Mouse (Mus musculus) lung, adult 18-20 months (tissue): Measurements from ENCODE around the gene Fhl5.
"Not testable (repeated sequence)": the region's sequence is repeated elsewhere in the genome, so short reads cannot be mapped to it uniquely, and the experiment has no call there.

Source experiments
- DNase-seq, 2 experiments: peaks; one replicate each; pipeline ENCODE4 v3.0.0; 2022; ENCODE audit warnings: mixed read lengths in 2 of 2

Gene Fhl5

DNA sequence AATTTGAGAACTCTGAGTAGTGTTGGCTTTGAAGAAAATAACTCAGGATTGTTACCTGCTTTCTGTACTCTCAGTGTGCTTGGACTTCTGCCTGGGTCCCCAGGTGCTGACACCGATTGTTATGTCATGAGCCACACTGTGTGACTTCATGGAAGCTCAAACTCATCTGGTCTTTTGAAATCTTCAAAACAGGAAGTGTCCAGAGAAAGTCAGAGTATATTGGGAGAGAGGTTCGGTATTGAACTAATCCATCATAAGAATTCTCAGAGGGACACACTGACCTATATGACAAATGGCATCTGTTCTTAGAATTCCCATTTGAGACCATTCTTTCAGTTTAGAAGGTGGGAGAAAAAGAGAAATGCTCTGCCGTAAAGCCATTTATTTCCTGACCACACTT is at the start of gene Fhl5:
Gene Fhl5 (minus strand): TSS at position 101 of the 400 bp plus-strand sequence.
- DNase-seq = no peak

DNA sequence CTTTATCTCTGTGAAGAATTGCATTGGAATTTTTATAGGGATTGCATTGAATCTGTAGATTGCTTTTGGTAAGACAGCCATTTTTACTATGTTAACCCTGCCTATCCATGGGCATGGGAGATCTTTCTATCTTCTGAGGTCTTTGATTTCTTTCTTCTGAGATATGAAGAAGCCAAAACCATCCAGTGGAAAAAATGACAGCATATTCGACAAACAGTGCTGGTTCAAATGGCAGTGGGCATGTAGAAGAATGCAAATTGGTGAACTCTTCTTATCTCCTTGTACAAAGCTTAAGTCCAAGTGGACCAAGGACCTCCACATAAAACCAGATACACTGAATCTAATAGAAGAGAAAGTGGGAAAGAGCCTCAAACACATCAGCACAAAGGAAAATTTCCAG is 42.3 kb upstream of the Fhl5 start:
- not testable (repeated sequence) for DNase-seq

DNA sequence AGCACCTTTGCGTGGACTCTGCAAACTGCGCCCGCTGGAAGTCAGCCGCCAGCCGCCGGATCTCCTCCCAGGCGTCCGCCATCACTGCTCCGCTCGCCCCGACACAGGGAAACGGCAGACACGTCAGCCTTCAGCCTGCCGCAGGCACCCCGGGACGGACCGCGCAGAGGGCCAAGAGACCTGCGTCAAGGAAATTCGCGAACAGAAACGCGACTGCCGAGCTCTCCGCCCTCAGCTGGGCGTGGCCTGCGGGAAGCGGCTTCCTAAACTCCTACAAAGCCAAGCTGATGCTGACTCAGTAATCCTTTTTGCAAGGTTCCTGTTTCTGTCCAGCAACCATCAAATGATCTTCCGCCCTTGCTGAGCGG is 39.0 kb upstream of the Fhl5 start, which contains the start of gene Ufl1:
Gene Ufl1 (minus strand): TSS at position 151 of the 368 bp plus-strand sequence.
- DNase-seq = peak; percentile 97

DNA sequence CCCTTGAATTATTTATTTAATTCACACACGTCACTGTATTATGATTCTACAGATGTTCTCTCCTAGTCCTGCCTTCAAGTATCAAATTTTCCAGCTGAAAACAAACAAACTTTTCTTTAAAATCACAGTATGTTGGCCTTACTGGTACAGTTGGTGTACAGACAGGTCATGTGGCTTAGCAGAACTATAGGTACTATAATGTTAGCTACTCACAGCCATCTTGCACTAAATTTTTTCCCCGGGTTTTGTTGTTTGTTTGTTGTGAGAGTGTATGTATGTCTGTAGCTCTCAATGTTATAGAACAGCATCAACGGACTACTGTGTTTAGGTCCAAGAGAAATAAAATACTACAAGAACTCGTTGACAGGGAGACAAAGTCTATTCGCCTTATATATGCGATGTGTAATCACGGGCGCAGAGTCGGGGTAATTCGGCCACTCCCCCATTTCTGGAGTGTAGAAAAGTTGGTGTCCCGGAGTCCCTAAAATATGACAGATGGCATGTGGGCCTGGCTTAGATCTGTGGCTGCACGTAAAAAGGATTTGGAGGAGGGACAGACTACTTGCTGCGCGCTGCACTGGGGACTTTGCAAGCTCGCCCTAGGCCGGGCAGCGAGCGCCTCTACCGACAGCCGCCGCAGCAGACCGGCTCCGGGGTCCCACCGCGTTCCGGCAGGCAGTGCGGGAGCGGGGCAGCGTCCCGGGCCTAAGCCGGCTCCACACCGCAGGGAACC is 38.4 kb upstream of the Fhl5 start:
- DNase-seq = no peak

DNA sequence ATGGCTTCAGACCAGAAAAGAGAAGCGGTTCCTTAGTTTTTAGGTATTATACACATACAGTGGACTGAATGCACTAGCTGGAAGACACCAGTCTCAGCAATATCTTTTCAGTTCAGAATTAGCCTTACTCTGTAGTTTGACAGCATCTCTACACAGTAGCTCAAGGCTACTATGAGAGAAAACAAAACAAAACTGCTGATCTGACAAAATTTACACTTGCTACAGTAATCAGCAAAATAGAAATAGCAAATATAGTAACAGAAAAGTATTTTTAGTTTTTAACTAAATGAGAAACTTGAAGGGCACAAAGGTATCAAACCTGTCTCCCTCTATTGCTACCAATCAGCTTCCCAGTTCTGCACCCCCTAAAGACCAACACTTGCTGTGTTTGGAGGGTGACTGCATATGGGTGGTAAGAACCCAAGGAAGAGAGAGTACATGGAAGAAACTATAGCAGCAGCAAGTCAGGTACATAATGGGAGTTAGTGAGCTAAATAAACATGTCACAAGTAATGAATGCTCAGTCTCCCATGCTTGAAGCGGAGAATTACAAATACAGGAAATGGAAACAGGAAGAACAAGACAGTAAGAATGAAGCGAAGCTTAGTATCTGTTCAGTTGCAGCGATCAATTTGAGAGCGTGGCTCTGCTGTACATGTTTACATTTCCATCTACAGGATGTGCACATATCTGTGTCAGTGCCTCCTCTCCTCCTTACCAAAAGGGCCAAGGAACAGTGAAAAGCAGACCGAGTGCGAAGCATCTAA is 30.4 kb upstream of the Fhl5 start:
- no peak for DNase-seq

DNA sequence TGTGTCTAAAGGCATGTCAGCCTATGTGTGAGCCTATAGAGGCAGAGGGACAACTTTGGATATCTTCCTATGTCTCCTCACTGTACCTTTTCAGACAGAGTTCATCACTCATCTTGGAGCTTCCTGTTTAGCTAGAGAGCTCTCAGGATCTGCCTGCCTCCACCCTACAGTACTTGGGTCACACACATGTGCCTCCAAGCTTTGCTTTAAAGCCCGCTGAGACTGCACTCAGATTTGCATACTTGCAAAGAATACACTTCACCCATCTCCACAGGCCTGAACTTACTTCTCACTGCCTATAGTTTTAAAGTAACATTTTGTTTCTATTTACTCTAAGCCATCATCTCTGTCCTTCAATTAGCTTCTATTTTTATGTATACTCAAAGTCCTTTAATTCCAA is 29.2 kb upstream of the Fhl5 start:
- DNase-seq = no peak

DNA sequence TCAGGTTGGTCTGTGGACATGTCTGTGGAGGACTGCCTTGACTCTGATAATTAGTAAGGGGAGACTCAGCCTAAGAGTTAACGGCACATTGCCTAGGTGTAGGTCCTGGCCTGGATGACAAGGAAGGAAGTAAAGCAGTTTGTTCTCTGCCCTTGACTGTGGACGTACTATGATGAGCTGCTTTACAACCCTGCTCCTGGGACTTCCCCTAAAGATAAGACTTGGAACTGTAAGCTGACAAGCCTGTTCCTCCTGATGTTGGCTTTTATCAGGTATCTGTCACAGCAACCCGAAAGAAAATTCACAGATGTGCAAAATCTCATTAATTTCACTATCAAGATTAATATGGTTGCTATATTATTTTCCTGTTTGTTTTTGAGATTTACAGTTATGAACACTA is 24.5 kb upstream of the Fhl5 start:
- no peak for DNase-seq

DNA sequence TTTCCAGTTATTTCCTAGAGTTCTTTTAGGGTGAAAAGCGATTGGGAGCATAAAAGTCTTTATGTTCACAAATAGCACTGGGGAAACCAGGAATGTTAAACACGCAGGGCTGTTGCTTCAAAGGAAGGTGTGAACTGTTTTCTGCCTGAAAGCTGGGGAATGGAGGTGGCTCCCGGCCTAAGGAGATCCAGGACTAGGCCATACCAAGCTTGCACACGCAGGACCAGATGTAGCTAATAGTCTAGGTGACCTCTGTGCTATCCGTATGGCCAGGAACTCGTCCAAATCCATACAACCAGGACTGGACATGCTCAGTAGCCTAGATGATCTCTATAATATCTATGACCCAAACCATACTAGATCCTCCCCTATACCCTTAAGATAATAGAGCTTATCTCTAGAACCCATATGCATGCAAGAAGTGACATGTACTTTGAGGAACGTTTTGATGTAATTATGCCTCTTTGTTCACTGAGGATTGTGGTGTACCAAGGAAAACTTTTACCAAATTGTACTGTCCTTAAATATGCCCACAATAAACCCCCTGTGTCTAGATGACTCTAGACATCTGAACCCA is 15.2 kb upstream of the Fhl5 start:
- DNase-seq = no peak

DNA sequence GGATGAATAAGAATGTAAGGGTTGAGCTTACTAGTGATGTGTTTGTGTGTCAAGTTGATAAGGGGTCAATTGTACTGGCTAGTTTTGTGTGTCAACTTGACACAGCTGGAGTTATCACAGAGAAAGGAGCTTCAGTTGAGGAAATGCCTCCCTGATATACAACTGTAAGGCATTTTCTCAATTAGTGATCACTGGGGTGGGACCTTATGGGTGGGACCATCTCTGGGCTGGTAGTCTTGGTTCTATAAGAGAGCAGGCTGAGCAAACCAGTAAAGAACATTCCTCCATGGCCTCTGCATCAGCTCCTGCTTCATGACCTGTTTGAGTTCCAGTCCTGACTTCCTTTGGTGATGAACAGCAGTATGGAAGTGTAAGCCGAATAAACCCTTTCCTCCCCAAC is 7.0 kb downstream of the Fhl5 start:
- DNase-seq = not testable (repeated sequence)

DNA sequence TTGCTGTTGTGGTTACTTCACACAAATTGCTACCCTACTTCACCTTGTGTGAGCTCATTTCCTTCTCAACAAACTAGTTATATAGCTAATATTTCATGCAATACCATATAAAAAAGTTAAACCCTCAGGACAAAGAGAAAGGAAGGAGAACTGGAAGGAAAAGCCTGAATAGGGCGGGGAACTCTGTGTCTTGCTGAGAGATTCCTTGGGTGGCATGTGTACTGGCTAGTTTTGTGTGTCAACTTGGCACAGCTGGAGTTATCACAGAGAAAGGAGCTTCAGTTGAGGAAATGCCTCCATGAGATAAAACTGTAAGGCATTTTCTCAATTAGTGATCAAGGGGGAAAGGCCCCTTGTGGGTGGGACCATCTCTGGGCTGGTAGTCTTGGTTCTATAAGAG is 8.9 kb downstream of the Fhl5 start:
- DNase-seq = not testable (repeated sequence)

DNA sequence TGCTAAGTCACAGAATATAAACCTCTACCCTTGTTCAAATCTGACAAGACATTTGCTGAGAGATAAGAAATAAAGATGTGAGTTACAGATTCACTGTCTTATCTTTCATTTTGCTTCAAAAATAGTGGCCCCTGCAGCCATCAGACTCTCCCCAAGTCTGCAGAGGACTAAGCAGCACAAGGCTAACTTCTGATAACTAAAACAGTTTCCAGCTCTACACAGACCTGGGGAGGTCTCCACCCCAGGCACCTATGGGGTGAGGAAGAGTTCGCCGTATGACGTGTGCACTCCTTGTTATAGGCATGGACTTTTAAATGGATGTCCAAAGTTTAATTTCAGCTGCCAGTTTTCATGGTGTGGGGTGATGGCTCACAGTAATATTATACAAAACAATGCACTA is 10.1 kb downstream of the Fhl5 start:
- DNase-seq = no peak

DNA sequence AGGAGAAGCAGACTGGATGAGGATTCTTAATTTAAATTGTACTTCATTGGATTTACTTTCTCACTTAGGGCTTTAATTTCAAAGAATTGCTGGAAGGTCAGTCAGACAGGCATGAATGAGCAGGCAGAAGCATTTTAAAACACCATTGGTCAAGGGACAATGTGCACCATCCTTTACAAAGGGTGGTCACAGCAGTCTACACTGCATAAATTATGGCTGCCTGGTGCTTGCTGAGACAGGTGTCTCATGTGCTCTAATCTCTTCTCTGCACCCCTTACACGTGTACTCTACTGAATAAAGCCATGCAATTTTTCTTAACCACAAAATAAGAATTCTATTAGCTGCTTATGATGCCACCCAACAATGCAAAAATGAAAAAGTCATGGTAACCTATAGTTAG is 15.1 kb downstream of the Fhl5 start:
- no peak for DNase-seq

DNA sequence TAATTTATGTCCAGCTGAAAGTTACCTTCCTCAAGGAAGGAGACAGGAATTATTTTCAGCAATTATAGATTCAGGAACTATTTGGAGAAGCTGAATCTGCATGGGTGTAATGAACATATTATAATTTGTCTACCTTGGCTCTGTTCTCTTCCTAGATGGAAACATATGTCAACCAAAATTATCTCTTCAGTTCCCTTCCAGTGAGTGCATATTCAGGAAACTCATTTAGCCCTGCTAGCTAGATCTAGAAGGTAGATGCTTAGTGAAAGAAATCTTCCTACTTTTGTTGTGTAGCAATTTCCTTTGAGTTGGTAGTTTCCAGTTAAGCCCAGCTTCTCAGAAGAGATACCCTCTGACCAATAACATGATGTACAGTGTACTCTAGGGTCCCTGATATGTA is 20.7 kb downstream of the Fhl5 start:
- no peak for DNase-seq

DNA sequence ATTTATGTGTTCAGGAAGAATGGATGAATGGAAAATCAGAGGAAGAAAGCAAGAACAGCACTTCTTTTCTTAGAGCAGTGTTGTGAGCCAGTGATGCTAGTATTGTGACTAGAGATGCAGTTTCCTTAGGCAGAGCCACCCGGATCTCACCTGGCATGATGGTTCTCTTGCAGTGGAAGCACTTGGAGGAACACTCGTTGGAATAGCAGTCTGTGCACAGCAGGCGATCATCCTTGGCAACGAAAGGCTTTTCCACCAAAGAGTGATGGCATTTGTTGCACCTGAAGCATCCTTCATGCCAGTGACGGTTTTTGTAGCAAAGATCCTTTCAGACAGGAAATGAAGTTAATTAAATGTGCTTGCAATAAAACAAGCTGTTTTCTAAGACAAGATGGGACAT is 29.2 kb downstream of the Fhl5 start:
- no peak for DNase-seq

DNA sequence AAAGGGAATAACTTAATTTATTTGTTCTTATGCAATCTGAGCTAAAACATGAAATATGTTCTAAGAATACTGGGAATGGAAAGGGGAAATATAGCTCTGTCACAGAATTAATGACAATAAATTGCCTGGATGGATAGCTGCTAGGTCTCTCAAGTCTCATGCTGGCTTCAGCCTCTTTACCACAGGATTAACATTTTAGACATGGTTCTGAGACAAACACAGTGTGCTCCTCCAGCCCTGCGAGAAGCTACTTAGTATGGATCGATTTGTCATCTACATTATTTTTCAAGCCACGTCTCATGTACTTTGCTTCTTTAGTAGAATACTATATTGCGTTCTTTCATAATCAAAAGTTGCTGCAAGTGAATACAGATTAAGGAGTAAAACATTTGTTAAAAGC is 36.5 kb downstream of the Fhl5 start:
- no peak for DNase-seq

DNA sequence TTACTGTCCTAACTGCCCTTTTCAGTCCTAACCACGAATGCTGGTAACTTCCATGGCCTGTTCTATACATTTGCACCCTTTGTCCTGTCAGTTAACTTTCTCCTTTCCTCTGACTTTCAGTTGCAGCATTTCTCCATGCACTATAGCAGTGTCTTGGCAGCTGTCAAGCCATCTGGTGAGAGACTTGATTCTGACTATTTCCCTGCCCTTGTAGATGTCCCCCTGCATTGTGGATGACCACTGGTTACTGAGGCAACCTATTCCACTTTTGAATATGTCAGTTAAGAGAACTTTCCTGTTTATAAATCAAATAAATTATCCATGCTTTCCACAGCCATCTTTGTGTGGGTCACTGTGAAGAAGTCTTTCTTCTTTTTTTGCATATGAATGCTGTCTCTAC is 45.4 kb downstream of the Fhl5 start:
- no peak for DNase-seq

DNA sequence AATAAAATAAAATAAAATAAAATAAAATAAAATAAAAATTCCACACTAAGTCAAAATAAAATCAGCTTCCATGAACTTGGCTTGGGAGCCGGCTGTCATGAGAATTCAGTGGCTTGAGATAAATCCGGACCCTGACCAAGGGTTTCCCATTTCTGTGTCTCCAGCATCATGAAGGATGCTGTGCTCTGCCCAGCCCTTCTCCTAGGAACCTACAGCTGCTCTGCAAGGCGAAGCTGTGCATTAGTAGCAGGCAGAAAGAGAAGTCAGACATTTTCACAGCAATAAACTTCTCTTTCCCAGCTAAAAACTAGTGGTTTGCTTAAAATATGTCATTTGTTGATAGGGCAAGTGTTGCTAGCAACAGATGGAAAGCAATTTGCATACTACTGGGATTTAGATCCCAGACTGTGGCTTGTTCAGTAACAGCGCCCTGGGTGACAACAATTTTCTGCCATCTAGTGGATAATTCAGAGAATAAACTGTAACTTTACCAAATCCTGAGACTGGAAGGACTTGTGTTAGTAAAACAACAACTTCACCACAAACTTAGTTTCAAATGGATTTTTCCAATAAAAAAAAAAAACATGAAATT is 63.0 kb downstream of the Fhl5 start:
- no peak for DNase-seq
